Mouse (Mus musculus) MEL (cell line): ENCODE results near the gene Snd1.

Source experiments
- CHD2 ChIP-seq: IDR thresholded peaks from 2 replicates; pipeline ENCODE4 v1.6.1; 2011; ENCODE audit warnings: low read length, improper control_type of control experiment
- CTCF ChIP-seq, 3 experiments: IDR thresholded peaks in 2 of 3; conservative IDR thresholded peaks in 1 of 3; 2 replicates each; pipeline ENCODE4 v1.5.1; 2011 to 2012; ENCODE audit warnings: low read length in 3 of 3, low read depth in 2 of 3, mild to moderate bottlenecking in 2 of 3, improper control_type of control experiment in 1 of 3, inconsistent platforms in 1 of 3, mixed read lengths in 1 of 3, moderate library complexity in 1 of 3; ENCODE audit not compliant: control insufficient read depth in 1 of 3, insufficient read depth in 1 of 3, poor library complexity in 1 of 3, severe bottlenecking in 1 of 3
- EP300 ChIP-seq, 2 experiments: IDR thresholded peaks; 2 replicates each; pipeline ENCODE4 v1.6.1; 2011; ENCODE audit warnings: improper control_type of control experiment in 2 of 2, low read length in 2 of 2, low read depth in 1 of 2, mild to moderate bottlenecking in 1 of 2
- GABPA ChIP-seq: IDR thresholded peaks from 2 replicates; pipeline ENCODE4 v1.6.1; 2012; ENCODE audit warnings: low read depth, mild to moderate bottlenecking, inconsistent platforms, low read length, improper control_type of control experiment, moderate library complexity
- GATA1 ChIP-seq: IDR thresholded peaks from 2 replicates; pipeline ENCODE4 v1.6.1; 2011; ENCODE audit warnings: low read depth, low read length, improper control_type of control experiment
- HCFC1 ChIP-seq: IDR thresholded peaks from 2 replicates; pipeline ENCODE4 v1.6.1; 2012; ENCODE audit warnings: low read depth, mild to moderate bottlenecking, inconsistent platforms, low read length, improper control_type of control experiment, moderate library complexity
- JUND ChIP-seq: IDR thresholded peaks from 2 replicates; pipeline ENCODE4 v1.6.1; 2011; ENCODE audit warnings: low read depth, mild to moderate bottlenecking, improper control_type of control experiment, low read length
- NELFE ChIP-seq: IDR thresholded peaks from 2 replicates; pipeline ENCODE4 v1.6.1; 2011; ENCODE audit warnings: low read depth, low read length, improper control_type of control experiment
- POLR2A ChIP-seq, 2 experiments: IDR thresholded peaks; 2 replicates each; pipeline ENCODE4 v1.6.1; 2011 to 2012; ENCODE audit warnings: low read length in 2 of 2, mild to moderate bottlenecking in 2 of 2, control low read depth in 1 of 2, improper control_type of control experiment in 1 of 2, low read depth in 1 of 2, moderate library complexity in 1 of 2; ENCODE audit not compliant: control insufficient read depth in 1 of 2, insufficient read depth in 1 of 2, poor library complexity in 1 of 2
- POLR2AphosphoS2 ChIP-seq: IDR thresholded peaks from 2 replicates; pipeline ENCODE4 v1.6.1; 2011; ENCODE audit warnings: low read length, improper control_type of control experiment
- SIN3A ChIP-seq: IDR thresholded peaks from 2 replicates; pipeline ENCODE4 v1.6.1; 2012; ENCODE audit warnings: low read length, improper control_type of control experiment, inconsistent platforms
- TBP ChIP-seq: IDR thresholded peaks from 2 replicates; pipeline ENCODE4 v1.8.0; 2011; ENCODE audit warnings: low read depth, low read length, improper control_type of control experiment
- UBTF ChIP-seq: IDR thresholded peaks from 2 replicates; pipeline ENCODE4 v1.6.1; 2012; ENCODE audit warnings: low read depth, mild to moderate bottlenecking, inconsistent platforms, low read length, improper control_type of control experiment, moderate library complexity, borderline replicate concordance; ENCODE audit not compliant: insufficient read depth

DNA sequence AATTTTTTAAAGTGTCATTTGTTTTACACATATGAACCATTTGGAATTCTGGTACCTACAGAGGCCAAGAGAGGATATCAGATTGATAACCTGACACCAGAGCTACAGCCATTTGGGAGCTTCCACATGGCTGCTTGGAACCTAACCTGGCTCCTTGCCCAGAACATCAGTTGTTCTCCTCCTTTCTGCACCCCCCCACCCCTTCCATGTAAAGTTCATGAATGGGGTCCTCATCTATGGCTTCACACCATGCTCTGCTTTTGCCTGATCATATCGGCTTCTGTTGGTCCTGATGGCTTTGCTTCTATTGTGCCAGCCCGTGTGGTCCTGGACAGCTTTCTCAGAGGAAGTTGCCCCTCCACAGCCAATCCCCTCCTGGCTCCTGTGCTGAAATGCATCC lies 156.0 kb downstream of the Snd1 start:
- TF ChIP-seq CTCF (IDR thresholded peaks at IDR 0.05 in 2 of 3, conservative IDR thresholded peaks at IDR 0.05 in 1 of 3; ENCODE audit: control insufficient read depth in 1 of 3, insufficient read depth in 1 of 3, low read depth in 2 of 3, low read length in 3 of 3, poor library complexity in 1 of 3, severe bottlenecking in 1 of 3) (no peak), GATA1 (no peak), POLR2A (IDR thresholded peaks at IDR 0.05; ENCODE audit: control insufficient read depth in 1 of 2, insufficient read depth in 1 of 2, low read depth in 1 of 2, low read length in 2 of 2, poor library complexity in 1 of 2) (no peak), SIN3A (no peak), TBP (no peak), UBTF (no peak), HCFC1 (no peak), EP300 (IDR thresholded peaks at IDR 0.05; ENCODE audit: low read depth in 1 of 2, low read length in 2 of 2) (no peak), CHD2 (no peak), POLR2AphosphoS2 (no peak), JUND (no peak), GABPA (no peak), NELFE (no peak)
